Mouse (Mus musculus) kidney, postnatal 0 days (tissue): Measurements from ENCODE around the gene 1700123O20Rik. TPM values are rescaled to one million over a fixed set of nuclear protein-coding genes. Genes with fewer than 3 reads are reported as not detected.
A peak's percentile ranks its signal among the peaks of the same experiment; 100 is the strongest.

ENCODE experiments used
- ATAC-seq: fragments of 200-750 bp; cut with Nextera tagmentation; replicated peaks from 2 replicates; pipeline ENCODE4 v1.8.0; 2017; ENCODE audit warnings: low read depth, moderate number of reproducible peaks, moderate TSS enrichment, moderate library complexity; ENCODE audit not compliant: low FRiP score
- DNase-seq: peaks from one replicate; pipeline ENCODE4 v3.0.0-alpha.2; 2016; ENCODE audit warnings: low spot score
- H3K27ac ChIP-seq: fragments of 300-500 bp; sonication (generic); 2 replicates; pipeline ENCODE4 v1.5.1; 2014; ENCODE audit warnings: mild to moderate bottlenecking
- H3K27me3 ChIP-seq: fragments of 300-500 bp; sonication (generic); 2 replicates; pipeline ENCODE4 v1.6.1; 2014; ENCODE audit warnings: low read length, mixed read lengths; ENCODE audit not compliant: insufficient read depth
- H3K36me3 ChIP-seq: fragments of 300-500 bp; sonication (generic); 2 replicates; pipeline ENCODE4 v1.6.1; 2014; ENCODE audit warnings: low read length, mixed read lengths; ENCODE audit not compliant: insufficient read depth
- H3K4me1 ChIP-seq: fragments of 300-500 bp; sonication (generic); replicated peaks from 2 replicates; pipeline ENCODE4 v1.6.1; 2014; ENCODE audit warnings: antibody characterized with exemption, low read length, mixed read lengths; ENCODE audit not compliant: insufficient read depth
- H3K4me2 ChIP-seq: fragments of 300-500 bp; sonication (generic); 2 replicates; pipeline ENCODE4 v1.6.1; 2014; ENCODE audit warnings: mild to moderate bottlenecking, low read length, moderate library complexity, mixed read lengths
- H3K4me3 ChIP-seq: fragments of 300-500 bp; sonication (generic); replicated peaks from 2 replicates; pipeline ENCODE4 v1.5.1; 2014; ENCODE audit warnings: low read depth, low read length
- H3K9ac ChIP-seq: fragments of 300-500 bp; sonication (generic); 2 replicates; pipeline ENCODE4 v1.6.1; 2014; ENCODE audit warnings: low read depth, low read length
- H3K9me3 ChIP-seq: fragments of 300-500 bp; sonication (generic); replicated peaks from 2 replicates; pipeline ENCODE4 v1.6.1; 2016; ENCODE audit warnings: low read length, inconsistent platforms, mixed read lengths
- CTCF ChIP-seq: IDR thresholded peaks from 2 replicates; pipeline ENCODE4 v1.5.1; 2016; ENCODE audit warnings: antibody characterized with exemption, low read depth, mild to moderate bottlenecking, moderate library complexity
- WGBS: fragments of 180-500 bp; shearing (Covaris S2); extraction: QIAGEN DNeasy Blood & Tissue Kit; methylation state at CpG from one replicate; pipeline ENCODE4 v1.1.7; 2014; 5-methylcytosine and 5-hydroxymethylcytosine counted together
- polyA plus RNA-seq: library from polyadenylated mRNA; unstranded; fragments of >200 nt; fragmentation: Nextera tagmentation; extraction: Ambion mirVana; gene quantifications from 2 replicates; pipeline ENCODE4 v1.2.1, GENCODE M21; 2015

1700123O20Rik gene
- polyA plus RNA-seq, 1 experiment from 2014 or later = 102 TPM

GRCm38 (mm10) chr14:54642224-54642944 is 43.6 kb upstream of the 1700123O20Rik start:
- Histone ChIP-seq H3K36me3 (peaks cover 48% of the 10 kb centered on the region), H3K9ac (no peak overlapping the region), H3K27ac (no peak overlapping the region), H3K9me3 (no peaks in the 10 kb centered on the region), H3K4me1 (no peaks in the 10 kb centered on the region; the same call in 1 of the 2 replicates), H3K27me3 (no peaks in the 10 kb centered on the region), H3K4me2 (no peak overlapping the region), H3K4me3 (no peak overlapping the region)
- no peak for TF ChIP-seq CTCF
- WGBS = 79% methylated on average over 25 of the region's 25 CpGs
- no peak for DNase-seq
- ATAC-seq = no peak

- Histone ChIP-seq H3K36me3 (peaks cover 49% of the 10 kb centered on the region), H3K27ac (no peak overlapping the region), H3K27me3 (no peaks in the 10 kb centered on the region), H3K4me1 (no peaks in the 10 kb centered on the region; the same call in 1 of the 2 replicates), H3K4me2 (no peak overlapping the region), H3K9ac (no peak overlapping the region), H3K9me3 (no peaks in the 10 kb centered on the region), H3K4me3 (no peak overlapping the region)
- DNase-seq (no peak), ATAC-seq (no peak)
- no peak for TF ChIP-seq CTCF
- WGBS = 83% methylated on average over 2 of the region's 2 CpGs
These were observed 43.0 kb upstream of the 1700123O20Rik start for GRCm38 (mm10) chr14:54643011-54643410.

GRCm38 (mm10) chr14:54644294-54644693 is 41.7 kb upstream of the 1700123O20Rik start:
- H3K4me1 ChIP-seq = no peaks in the 10 kb centered on the region; the same call in 1 of the 2 replicates
- no peak for DNase-seq
- no peak overlapping the region for H3K27ac ChIP-seq
- no peak for TF ChIP-seq CTCF
- no peaks in the 10 kb centered on the region for H3K9me3 ChIP-seq
- no peak overlapping the region for H3K9ac ChIP-seq
- H3K36me3 ChIP-seq = peaks cover 59% of the 10 kb centered on the region
- H3K27me3 ChIP-seq = no peaks in the 10 kb centered on the region
- ATAC-seq = no peak
- no peak overlapping the region for H3K4me2 ChIP-seq
- H3K4me3 ChIP-seq = no peak overlapping the region
- 85% methylated on average over 9 of the region's 9 CpGs for WGBS

GRCm38 (mm10) chr14:54646455-54646854 is 39.6 kb upstream of the 1700123O20Rik start:
- ATAC-seq (no peak), DNase-seq (no peak)
- Histone ChIP-seq H3K36me3 (peaks cover 72% of the 10 kb centered on the region), H3K4me3 (no peak overlapping the region), H3K9ac (no peak overlapping the region), H3K4me1 (no peaks in the 10 kb centered on the region), H3K27me3 (no peaks in the 10 kb centered on the region), H3K9me3 (no peaks in the 10 kb centered on the region), H3K4me2 (no peak overlapping the region), H3K27ac (no peak overlapping the region)
- WGBS = 92% methylated on average over 17 of the region's 17 CpGs
- TF ChIP-seq CTCF = no peak

- Histone ChIP-seq H3K27ac (no peak overlapping the region), H3K9ac (no peak overlapping the region), H3K4me2 (no peak overlapping the region), H3K4me3 (no peak overlapping the region), H3K27me3 (no peaks in the 10 kb centered on the region), H3K36me3 (peaks cover 72% of the 10 kb centered on the region), H3K4me1 (no peaks in the 10 kb centered on the region), H3K9me3 (no peaks in the 10 kb centered on the region)
- no peak for DNase-seq
- TF ChIP-seq CTCF = peak; percentile 64
- 93% methylated on average over 8 of the region's 8 CpGs for whole genome bisulfite sequencing
- no peak for ATAC-seq
These were observed 38.9 kb upstream of the 1700123O20Rik start for GRCm38 (mm10) chr14:54646898-54647636.

GRCm38 (mm10) chr14:54647900-54648299 is 38.1 kb upstream of the 1700123O20Rik start:
- no peak overlapping the region for H3K27ac ChIP-seq
- no peak for ATAC-seq
- peaks cover 64% of the 10 kb centered on the region for H3K36me3 ChIP-seq
- no peak overlapping the region for H3K9ac ChIP-seq
- H3K4me1 ChIP-seq = peaks cover 5% of the 10 kb centered on the region; the same call in 1 of the 2 replicates
- H3K9me3 ChIP-seq = no peaks in the 10 kb centered on the region
- TF ChIP-seq CTCF = no peak
- no peaks in the 10 kb centered on the region for H3K27me3 ChIP-seq
- H3K4me2 ChIP-seq = no peak overlapping the region
- DNase-seq = no peak
- 74% methylated on average over 4 of the region's 4 CpGs for WGBS
- no peak overlapping the region for H3K4me3 ChIP-seq
